Mouse (Mus musculus) lung, postnatal 0 days (tissue): Measurements from ENCODE around the gene Npr1.

Experiments
- CTCF ChIP-seq: IDR thresholded peaks from 2 replicates; pipeline ENCODE4 v1.5.1; 2016; ENCODE audit warnings: antibody characterized with exemption, mild to moderate bottlenecking
- EP300 ChIP-seq: IDR thresholded peaks from 2 replicates; pipeline ENCODE4 v1.6.1; 2016; ENCODE audit warnings: antibody characterized with exemption, mild to moderate bottlenecking, control low read depth

- TF ChIP-seq CTCF (no peak), EP300 (no peak)
Observed at GRCm38 (mm10) chr3:90488576-90488975, 22.9 kb upstream of the Npr1 start.
